Mouse (Mus musculus): ENCODE results near the gene Mgmt.

Gene Mgmt

GRCm38 (mm10) chr7:136894106-136894986 lies at the start of gene Mgmt:
Mgmt (plus strand) TSS chr7:136894614.
- DNase-seq (ENCODE audit: low spot score): peak; percentile 60

GRCm38 (mm10) chr7:136844835-136845234 lies 49.6 kb upstream of the Mgmt start:
- DNase-seq (ENCODE audit: low spot score): no peak

- DNase-seq (ENCODE audit: low spot score): no peak
Measured at GRCm38 (mm10) chr7:136845321-136845720, 49.1 kb upstream of the Mgmt start.

GRCm38 (mm10) chr7:136846086-136846620 lies 48.3 kb upstream of the Mgmt start:
- no peak for DNase-seq (ENCODE audit: low spot score)

- DNase-seq (ENCODE audit: low spot score): no peak
Measured at GRCm38 (mm10) chr7:136847601-136848000, 46.8 kb upstream of the Mgmt start.

- DNase-seq (ENCODE audit: low spot score): no peak
Measured at GRCm38 (mm10) chr7:136848761-136849160, 45.7 kb upstream of the Mgmt start.

- DNase-seq (ENCODE audit: low spot score): no peak
Measured at GRCm38 (mm10) chr7:136849811-136850210, 44.6 kb upstream of the Mgmt start.

GRCm38 (mm10) chr7:136850339-136850738 lies 44.1 kb upstream of the Mgmt start:
- DNase-seq (ENCODE audit: low spot score): no peak

- DNase-seq (ENCODE audit: low spot score): no peak
Measured at GRCm38 (mm10) chr7:136851946-136852345, 42.5 kb upstream of the Mgmt start.

GRCm38 (mm10) chr7:136852721-136853120 lies 41.7 kb upstream of the Mgmt start:
- DNase-seq (ENCODE audit: low spot score): no peak

- no peak for DNase-seq (ENCODE audit: low spot score)
Measured at GRCm38 (mm10) chr7:136864677-136865463, 29.5 kb upstream of the Mgmt start.

GRCm38 (mm10) chr7:136865876-136866275 lies 28.5 kb upstream of the Mgmt start:
- no peak for DNase-seq (ENCODE audit: low spot score)

- no peak for DNase-seq (ENCODE audit: low spot score)
Measured at GRCm38 (mm10) chr7:136866535-136866934, 27.9 kb upstream of the Mgmt start.

- no peak for DNase-seq (ENCODE audit: low spot score)
Measured at GRCm38 (mm10) chr7:136871535-136871934, 22.9 kb upstream of the Mgmt start.

GRCm38 (mm10) chr7:136872059-136872458 lies 22.4 kb upstream of the Mgmt start:
- no peak for DNase-seq (ENCODE audit: low spot score)

- no peak for DNase-seq (ENCODE audit: low spot score)
Measured at GRCm38 (mm10) chr7:136874396-136874795, 20.0 kb upstream of the Mgmt start.

GRCm38 (mm10) chr7:136880386-136880785 lies 14.0 kb upstream of the Mgmt start:
- DNase-seq (ENCODE audit: low spot score): no peak

GRCm38 (mm10) chr7:136888161-136888560 lies 6.3 kb upstream of the Mgmt start:
- DNase-seq (ENCODE audit: low spot score): no peak

GRCm38 (mm10) chr7:136895356-136895755 lies 942 bp downstream of the Mgmt start:
- no peak for DNase-seq (ENCODE audit: low spot score)

- DNase-seq (ENCODE audit: low spot score): no peak
Measured at GRCm38 (mm10) chr7:136895851-136896250, 1.4 kb downstream of the Mgmt start.

GRCm38 (mm10) chr7:136897481-136897880 lies 3.1 kb downstream of the Mgmt start:
- no peak for DNase-seq (ENCODE audit: low spot score)

- DNase-seq (ENCODE audit: low spot score): no peak
Measured at GRCm38 (mm10) chr7:136898005-136898404, 3.6 kb downstream of the Mgmt start.

- DNase-seq (ENCODE audit: low spot score): no peak
Measured at GRCm38 (mm10) chr7:136908616-136909144, 14.3 kb downstream of the Mgmt start.
